ENCODE assay signal across 1 mouse cellular context in the genomic region with DNA sequence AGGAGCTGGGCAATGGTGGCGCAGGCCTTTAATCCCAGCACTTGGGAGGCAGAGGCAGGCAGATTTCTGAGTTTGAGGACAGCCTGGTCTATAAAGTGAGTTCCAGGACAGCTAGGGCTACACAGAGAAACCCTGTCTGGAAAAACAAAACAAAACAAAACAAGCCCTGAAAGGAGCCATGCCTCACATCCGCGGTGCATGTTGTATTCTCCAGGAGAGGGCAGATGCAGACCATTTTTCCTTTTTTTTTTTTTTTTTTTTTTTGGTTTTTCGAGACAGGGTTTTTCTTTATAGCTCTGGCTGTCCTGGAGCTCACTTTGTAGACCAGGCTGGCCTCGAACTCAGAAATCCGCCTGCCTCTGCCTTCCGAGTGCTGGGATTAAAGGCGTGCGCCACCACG. TPM values are rescaled to one million over a fixed set of nuclear protein-coding genes. Genes with fewer than 3 reads are reported as not detected.
"Had no signal": no experiment of that assay in that cellular context is flagged by ENCODE, and none has a peak within 500 bp of the region (broad histone marks: within the 10 kb centered on the region; RNA-seq: fewer than 3 reads in every experiment).

No protein-coding gene starts in this region.

RNA-seq across cellular contexts. Expression of gene Rasd1, which starts 19.9 kb away (rescaled TPM):
- polyA plus RNA-seq: erythroblast, embryonic 14.5 days had no signal
